Mouse (Mus musculus) heart, embryonic 10.5 days (tissue): ENCODE data around the gene Xrcc3. TPM values are rescaled to one million over a fixed set of nuclear protein-coding genes. Genes with fewer than 3 reads are reported as not detected.

Experiments used
- DNase-seq: peaks from one replicate; pipeline ENCODE4 v3.0.0-alpha.2; 2017; ENCODE audit warnings: low spot score
- H3K27ac ChIP-seq: fragments of 300-500 bp; sonication (generic); 2 replicates; pipeline ENCODE4 v1.5.1; 2016; ENCODE audit warnings: mild to moderate bottlenecking
- H3K27me3 ChIP-seq: fragments of 300-500 bp; sonication (generic); 2 replicates; pipeline ENCODE4 v1.6.1; 2016; ENCODE audit warnings: mild to moderate bottlenecking; ENCODE audit not compliant: poor library complexity, insufficient read depth, severe bottlenecking
- H3K36me3 ChIP-seq: fragments of 300-500 bp; sonication (generic); 2 replicates; pipeline ENCODE4 v1.6.1; 2016; ENCODE audit warnings: mild to moderate bottlenecking, moderate library complexity
- H3K4me1 ChIP-seq: fragments of 300-500 bp; sonication (generic); 2 replicates; pipeline ENCODE4 v1.6.1; 2016; ENCODE audit warnings: mild to moderate bottlenecking
- H3K4me3 ChIP-seq: fragments of 300-500 bp; sonication (generic); 2 replicates; pipeline ENCODE4 v1.5.1; 2016; ENCODE audit warnings: mild to moderate bottlenecking, moderate library complexity
- H3K9me3 ChIP-seq: fragments of 300-500 bp; sonication (generic); 2 replicates; pipeline ENCODE4 v1.6.1; 2016; ENCODE audit warnings: mild to moderate bottlenecking, moderate library complexity
- WGBS: fragments of 180-500 bp; shearing (Covaris S2); methylation state at CpG from one replicate; pipeline ENCODE4 v1.1.7; 2016; 5-methylcytosine and 5-hydroxymethylcytosine counted together
- polyA plus RNA-seq: library from polyadenylated mRNA; unstranded; fragments of >200 nt; fragmentation: Nextera tagmentation; extraction: Ambion mirVana; gene quantifications from 2 replicates; pipeline ENCODE4 v1.2.1, GENCODE M21; 2016

Xrcc3 gene
- polyA plus RNA-seq, 1 experiment from 2014 or later = 13.8 TPM

GRCm38 (mm10) chr12:111832643-111833042 is 19.0 kb upstream of the Xrcc3 start:
- Histone ChIP-seq H3K4me3 (no peak overlapping the region), H3K9me3 (no peaks in the 10 kb centered on the region), H3K27me3 (no peaks in the 10 kb centered on the region), H3K27ac (no peak overlapping the region), H3K4me1 (no peaks in the 10 kb centered on the region), H3K36me3 (peaks cover 97% of the 10 kb centered on the region)
- WGBS = 78% methylated on average over 5 of the region's 5 CpGs
- no peak for DNase-seq

- WGBS = 86% methylated on average over 10 of the region's 10 CpGs
- no peak overlapping the region for H3K4me3 ChIP-seq
These were observed 16.7 kb upstream of the Xrcc3 start for GRCm38 (mm10) chr12:111830375-111830774.

GRCm38 (mm10) chr12:111829954-111830353 is 16.3 kb upstream of the Xrcc3 start:
- DNase-seq = no peak
- H3K27me3 ChIP-seq = no peaks in the 10 kb centered on the region
- no peaks in the 10 kb centered on the region for H3K4me1 ChIP-seq
- H3K9me3 ChIP-seq = no peaks in the 10 kb centered on the region
- WGBS = 90% methylated on average over 9 of the region's 9 CpGs
- no peak overlapping the region for H3K27ac ChIP-seq
- H3K36me3 ChIP-seq = peaks cover 98% of the 10 kb centered on the region
- no peak overlapping the region for H3K4me3 ChIP-seq

More at GRCm38 (mm10) chr12:111830375-111830774, 16.7 kb upstream of the Xrcc3 start:
- H3K4me1 ChIP-seq = no peaks in the 10 kb centered on the region
- H3K9me3 ChIP-seq = no peaks in the 10 kb centered on the region
- peaks cover 98% of the 10 kb centered on the region for H3K36me3 ChIP-seq
- H3K27me3 ChIP-seq = no peaks in the 10 kb centered on the region
- DNase-seq = no peak
- no peak overlapping the region for H3K27ac ChIP-seq

GRCm38 (mm10) chr12:111829447-111829846 is 15.8 kb upstream of the Xrcc3 start:
- H3K27ac ChIP-seq = no peak overlapping the region
- H3K36me3 ChIP-seq = peaks cover 98% of the 10 kb centered on the region
- H3K4me1 ChIP-seq = no peaks in the 10 kb centered on the region
- no peaks in the 10 kb centered on the region for H3K9me3 ChIP-seq
- 90% methylated on average over 5 of the region's 5 CpGs for WGBS
- H3K4me3 ChIP-seq = no peak overlapping the region
- no peak for DNase-seq
- no peaks in the 10 kb centered on the region for H3K27me3 ChIP-seq

- H3K27ac ChIP-seq = no peak overlapping the region
- no peaks in the 10 kb centered on the region for H3K9me3 ChIP-seq
- WGBS = 93% methylated on average over 12 of the region's 12 CpGs
- no peak for DNase-seq
- H3K4me3 ChIP-seq = no peak overlapping the region
- peaks cover 96% of the 10 kb centered on the region for H3K36me3 ChIP-seq
- H3K27me3 ChIP-seq = no peaks in the 10 kb centered on the region
- H3K4me1 ChIP-seq = peaks cover 3% of the 10 kb centered on the region; the same call in 1 of the 2 replicates
These were observed 13.9 kb upstream of the Xrcc3 start for GRCm38 (mm10) chr12:111827556-111827955.

- peaks cover 43% of the 10 kb centered on the region for H3K4me1 ChIP-seq
- no peak overlapping the region for H3K27ac ChIP-seq
- H3K9me3 ChIP-seq = no peaks in the 10 kb centered on the region
- H3K4me3 ChIP-seq = no peak overlapping the region
- 71% methylated on average over 4 of the region's 4 CpGs for WGBS
- no peak for DNase-seq
- no peaks in the 10 kb centered on the region for H3K27me3 ChIP-seq
- peaks cover 53% of the 10 kb centered on the region for H3K36me3 ChIP-seq
These were observed 8.3 kb upstream of the Xrcc3 start for GRCm38 (mm10) chr12:111821931-111822330.

DNA sequence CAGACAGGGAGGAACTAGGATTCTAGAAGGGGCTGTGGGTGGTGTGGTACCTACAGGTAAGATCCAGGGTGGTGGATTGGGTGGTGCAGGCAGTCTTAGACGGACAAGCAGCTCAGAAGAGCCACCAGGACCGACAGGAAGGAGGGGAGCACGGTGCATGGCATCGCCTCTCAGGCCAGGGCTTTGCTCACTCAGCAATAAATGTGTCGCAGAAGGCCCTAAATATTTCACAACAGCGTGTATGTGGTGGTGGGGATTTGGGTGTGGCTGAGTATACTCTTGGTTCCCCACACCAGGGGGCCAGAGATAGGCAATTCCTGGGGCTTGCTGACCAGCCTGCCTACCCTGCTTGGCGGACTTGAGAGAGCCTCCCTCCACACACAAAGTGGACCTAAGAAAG is 7.0 kb upstream of the Xrcc3 start:
- H3K27ac ChIP-seq = no peak overlapping the region
- H3K36me3 ChIP-seq = peaks cover 41% of the 10 kb centered on the region
- DNase-seq = no peak
- H3K4me1 ChIP-seq = peaks cover 55% of the 10 kb centered on the region
- no peak overlapping the region for H3K4me3 ChIP-seq
- no peaks in the 10 kb centered on the region for H3K27me3 ChIP-seq
- WGBS = 84% methylated on average over 7 of the region's 7 CpGs
- no peaks in the 10 kb centered on the region for H3K9me3 ChIP-seq

DNA sequence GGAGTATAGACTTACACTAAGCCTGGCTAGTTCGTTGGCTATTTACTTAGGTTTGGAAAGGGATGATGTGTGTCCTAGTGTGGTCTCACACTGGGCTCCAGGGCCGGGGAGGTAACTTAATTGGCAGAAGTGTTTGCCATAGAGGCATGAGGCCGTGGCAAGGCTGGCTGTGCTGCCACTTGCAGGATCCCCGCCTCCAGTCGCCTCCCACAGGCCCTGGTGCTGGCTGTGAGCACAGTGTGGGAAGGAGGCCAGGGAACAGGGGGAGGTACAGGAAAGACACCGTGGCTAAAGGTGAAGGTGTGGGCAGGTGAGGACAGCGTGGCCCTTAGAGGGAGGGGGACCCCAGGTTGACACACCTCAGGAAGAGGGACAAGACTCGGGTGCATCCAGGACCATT is 6.3 kb upstream of the Xrcc3 start:
- peaks cover 63% of the 10 kb centered on the region for H3K4me1 ChIP-seq
- peaks cover 33% of the 10 kb centered on the region for H3K36me3 ChIP-seq
- no peaks in the 10 kb centered on the region for H3K9me3 ChIP-seq
- no peak overlapping the region for H3K4me3 ChIP-seq
- no peaks in the 10 kb centered on the region for H3K27me3 ChIP-seq
- DNase-seq = no peak
- 82% methylated on average over 8 of the region's 8 CpGs for WGBS
- no peak overlapping the region for H3K27ac ChIP-seq

- DNase-seq = no peak
- Histone ChIP-seq H3K4me3 (no peak overlapping the region), H3K36me3 (peaks cover 14% of the 10 kb centered on the region), H3K9me3 (no peaks in the 10 kb centered on the region), H3K27ac (no peak overlapping the region), H3K4me1 (peaks cover 69% of the 10 kb centered on the region), H3K27me3 (no peaks in the 10 kb centered on the region)
- WGBS = 91% methylated on average over 8 of the region's 8 CpGs
These were observed 4.3 kb upstream of the Xrcc3 start for GRCm38 (mm10) chr12:111817991-111818390.

- no peaks in the 10 kb centered on the region for H3K27me3 ChIP-seq
- peak overlapping the region; percentile 84; the same call in 1 of the 2 replicates for H3K4me3 ChIP-seq
- H3K4me1 ChIP-seq = peaks cover 77% of the 10 kb centered on the region
These were observed 3.3 kb upstream of the Xrcc3 start for GRCm38 (mm10) chr12:111816967-111817366.

GRCm38 (mm10) chr12:111816528-111816927 is 2.9 kb upstream of the Xrcc3 start:
- peaks cover 9% of the 10 kb centered on the region for H3K36me3 ChIP-seq
- H3K27ac ChIP-seq = peak overlapping the region; percentile 56; the same call in 1 of the 2 replicates
- DNase-seq = no peak
- no peaks in the 10 kb centered on the region for H3K9me3 ChIP-seq
- 57% methylated on average over 13 of the region's 13 CpGs for WGBS
- peak overlapping the region; percentile 84 for H3K4me3 ChIP-seq
- H3K4me1 ChIP-seq = peaks cover 77% of the 10 kb centered on the region
- no peaks in the 10 kb centered on the region for H3K27me3 ChIP-seq

More at GRCm38 (mm10) chr12:111816967-111817366, 3.3 kb upstream of the Xrcc3 start:
- Histone ChIP-seq H3K27ac (peak overlapping the region; percentile 56; the same call in 1 of the 2 replicates), H3K36me3 (peaks cover 9% of the 10 kb centered on the region), H3K9me3 (no peaks in the 10 kb centered on the region)
- no peak for DNase-seq
- 67% methylated on average over 9 of the region's 9 CpGs for WGBS

DNA sequence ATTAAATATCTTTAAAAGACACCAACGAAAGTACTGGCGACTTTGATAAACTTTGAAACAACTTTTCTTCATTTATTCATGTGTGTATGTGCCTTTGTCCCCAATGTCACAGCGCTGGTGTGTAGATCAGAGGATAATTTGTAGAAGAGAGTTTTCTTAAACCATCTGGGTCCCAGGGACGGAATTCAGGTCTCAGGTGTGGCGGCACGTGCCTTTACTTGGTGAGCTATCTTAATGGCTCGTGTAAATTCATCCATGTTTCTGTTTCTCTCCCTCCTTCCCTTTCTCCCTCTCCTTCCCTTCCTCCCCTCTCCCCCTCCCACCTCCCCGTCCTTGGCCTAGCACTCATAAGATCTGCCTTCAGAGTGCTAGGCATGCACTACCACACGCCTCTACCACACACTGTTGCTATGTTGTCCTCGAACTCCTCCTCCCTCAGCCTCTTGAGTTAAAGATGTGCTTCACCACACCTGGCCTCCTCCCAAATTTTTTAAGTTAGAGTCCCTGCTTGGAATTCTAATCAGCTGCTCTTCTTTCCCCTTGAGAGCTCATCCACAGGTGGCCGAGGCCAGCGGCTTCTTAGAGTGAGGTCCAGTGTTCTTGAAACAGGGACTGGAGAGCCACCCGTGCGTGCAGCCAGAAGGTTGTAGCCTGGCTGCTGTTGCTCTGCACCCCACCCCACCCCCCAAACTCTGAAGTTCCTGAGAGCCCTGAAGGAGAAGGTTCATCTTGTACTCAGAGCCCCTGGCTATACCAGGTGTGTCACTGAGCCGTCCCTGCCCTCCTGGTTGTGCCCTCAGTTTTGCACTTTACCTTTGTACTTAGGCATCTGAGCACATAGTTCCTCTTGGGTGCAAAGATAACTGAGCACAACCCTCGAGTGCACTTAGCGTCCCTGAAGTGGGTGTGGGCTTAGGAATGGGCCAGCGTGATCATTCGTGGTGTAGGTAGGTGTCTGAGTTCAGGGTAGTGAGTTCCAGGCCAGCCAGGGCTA is 1.4 kb upstream of the Xrcc3 start:
- H3K4me1 ChIP-seq = peaks cover 68% of the 10 kb centered on the region
- H3K36me3 ChIP-seq = peaks cover 9% of the 10 kb centered on the region; the same call in 1 of the 2 replicates
- peak overlapping the region; percentile 95 for H3K27ac ChIP-seq
- H3K4me3 ChIP-seq = peak overlapping the region; percentile 84
- H3K27me3 ChIP-seq = no peaks in the 10 kb centered on the region
- no peaks in the 10 kb centered on the region for H3K9me3 ChIP-seq
- WGBS = 21% methylated on average over 19 of the region's 19 CpGs
- no peak for DNase-seq

DNA sequence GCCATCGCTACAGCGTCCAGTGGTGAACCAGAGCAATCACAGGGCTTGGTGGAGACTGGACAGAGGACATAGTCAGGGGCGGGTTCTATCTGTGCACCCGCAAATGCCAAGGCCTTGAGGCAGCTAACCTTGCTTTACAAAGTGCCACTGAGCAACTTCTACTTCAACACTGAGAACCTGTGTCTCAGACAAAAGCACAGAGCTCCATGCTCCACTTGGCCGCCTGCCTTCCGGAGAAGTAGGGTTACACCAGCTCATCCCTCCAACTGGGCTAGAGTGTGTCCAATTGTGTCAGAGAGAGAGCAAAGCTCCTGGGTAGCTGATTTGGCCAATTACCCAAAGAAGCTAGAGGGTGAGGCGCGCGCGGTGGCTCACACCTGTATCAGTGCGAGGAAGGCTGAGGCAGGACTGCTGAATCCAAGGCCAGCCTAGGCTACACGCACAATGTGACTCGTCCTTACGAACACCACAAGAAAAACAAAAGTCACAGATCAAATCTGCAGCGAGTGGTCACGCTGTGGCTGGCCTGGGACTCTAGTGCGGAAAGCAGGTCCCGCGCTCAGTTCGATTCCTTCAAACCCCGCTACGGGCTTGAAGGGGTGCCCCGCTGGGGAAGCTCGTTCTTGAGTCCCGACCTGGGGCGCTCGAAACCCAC is 435 bp downstream of the Xrcc3 start:
- peak; percentile 84 for DNase-seq
- Histone ChIP-seq H3K27me3 (no peaks in the 10 kb centered on the region), H3K4me3 (peak overlapping the region; percentile 84), H3K27ac (peak overlapping the region; percentile 95), H3K9me3 (no peaks in the 10 kb centered on the region), H3K36me3 (peaks cover 22% of the 10 kb centered on the region), H3K4me1 (peaks cover 64% of the 10 kb centered on the region)
- 4% methylated on average over 27 of the region's 27 CpGs for WGBS
